Mouse (Mus musculus) heart, embryonic 12.5 days (tissue): ENCODE data around the gene Mesd. TPM values are rescaled to one million over a fixed set of nuclear protein-coding genes. Genes with fewer than 3 reads are reported as not detected.

Experiments used
- ATAC-seq: fragments of 200-750 bp; cut with Nextera tagmentation; 2 replicates; pipeline ENCODE4 v1.8.0; 2017; ENCODE audit warnings: moderate TSS enrichment, moderate library complexity; ENCODE audit not compliant: insufficient number of reproducible peaks, low FRiP score
- H3K27ac ChIP-seq: fragments of 300-500 bp; sonication (generic); 2 replicates; pipeline ENCODE4 v1.5.1; 2016; ENCODE audit warnings: mild to moderate bottlenecking, moderate library complexity; ENCODE audit not compliant: poor library complexity, severe bottlenecking
- H3K27me3 ChIP-seq: fragments of 300-500 bp; sonication (generic); replicated peaks from 2 replicates; pipeline ENCODE4 v1.6.1; 2016; ENCODE audit warnings: mild to moderate bottlenecking, moderate library complexity
- H3K36me3 ChIP-seq: fragments of 300-500 bp; sonication (generic); 2 replicates; pipeline ENCODE4 v1.6.1; 2016; ENCODE audit warnings: mild to moderate bottlenecking, moderate library complexity
- H3K4me1 ChIP-seq: fragments of 300-500 bp; sonication (generic); replicated peaks from 2 replicates; pipeline ENCODE4 v1.6.1; 2016; ENCODE audit warnings: mild to moderate bottlenecking
- H3K4me2 ChIP-seq: fragments of 300-500 bp; sonication (generic); 2 replicates; pipeline ENCODE4 v1.6.1; 2016; ENCODE audit warnings: mild to moderate bottlenecking, moderate library complexity
- H3K4me3 ChIP-seq: fragments of 300-500 bp; sonication (generic); 2 replicates; pipeline ENCODE4 v1.5.1; 2016; ENCODE audit warnings: mild to moderate bottlenecking
- H3K9ac ChIP-seq: fragments of 300-500 bp; sonication (generic); 2 replicates; pipeline ENCODE4 v1.6.1; 2016; ENCODE audit warnings: mild to moderate bottlenecking, moderate library complexity
- H3K9me3 ChIP-seq: fragments of 300-500 bp; sonication (generic); replicated peaks from 2 replicates; pipeline ENCODE4 v1.6.1; 2016; ENCODE audit warnings: mild to moderate bottlenecking, moderate library complexity
- WGBS: fragments of 180-500 bp; shearing (Covaris S2); methylation state at CpG from one replicate; pipeline ENCODE4 v1.1.7; 2016; 5-methylcytosine and 5-hydroxymethylcytosine counted together
- polyA plus RNA-seq: library from polyadenylated mRNA; unstranded; fragments of >200 nt; fragmentation: Nextera tagmentation; extraction: Ambion mirVana; gene quantifications from 2 replicates; pipeline ENCODE4 v1.2.1, GENCODE M21; 2016

The Mesd gene
- polyA plus RNA-seq, 1 experiment from 2014 or later, result 101 TPM

GRCm38 (mm10) chr7:83921637-83922036 lies 37.4 kb downstream of the Mesd start:
- WGBS, result 43% methylated on average over 3 of the region's 3 CpGs
- no peak for ATAC-seq

GRCm38 (mm10) chr7:83939017-83939721 lies 54.9 kb downstream of the Mesd start:
- Histone ChIP-seq H3K9ac (no peak overlapping the region), H3K4me3 (no peak overlapping the region), H3K9me3 (no peaks in the 10 kb centered on the region), H3K27ac (no peak overlapping the region), H3K27me3 (peaks cover 9% of the 10 kb centered on the region; the same call in 1 of the 2 replicates), H3K4me2 (no peak overlapping the region), H3K36me3 (0 out of 2 replicates have a peak, but pooled peaks cover 3% of the 10 kb centered on the region), H3K4me1 (0 out of 2 replicates have a peak, but pooled peaks cover 2% of the 10 kb centered on the region)
- no peak for ATAC-seq
- 62% methylated on average over 3 of the region's 3 CpGs for WGBS

More at GRCm38 (mm10) chr7:83921637-83922036, 37.4 kb downstream of the Mesd start:
- Histone ChIP-seq H3K4me1 (no peaks in the 10 kb centered on the region), H3K9me3 (no peaks in the 10 kb centered on the region), H3K9ac (no peak overlapping the region), H3K4me3 (no peak overlapping the region), H3K36me3 (no peaks in the 10 kb centered on the region), H3K27me3 (no peaks in the 10 kb centered on the region), H3K27ac (no peak overlapping the region), H3K4me2 (no peak overlapping the region)

- 0 out of 2 replicates have a peak, but pooled peaks cover 3% of the 10 kb centered on the region for H3K36me3 ChIP-seq
- H3K9ac ChIP-seq, result no peak overlapping the region
- no peaks in the 10 kb centered on the region for H3K27me3 ChIP-seq
- H3K4me1 ChIP-seq, result 0 out of 2 replicates have a peak, but pooled peaks cover 2% of the 10 kb centered on the region
- WGBS, result 61% methylated on average over 2 of the region's 2 CpGs
- H3K27ac ChIP-seq, result no peak overlapping the region
- H3K4me2 ChIP-seq, result no peak overlapping the region
- ATAC-seq, result no peak
- no peak overlapping the region for H3K4me3 ChIP-seq
- H3K9me3 ChIP-seq, result no peaks in the 10 kb centered on the region
These were observed 55.9 kb downstream of the Mesd start for GRCm38 (mm10) chr7:83940136-83940535.

GRCm38 (mm10) chr7:83941701-83942101 lies 57.4 kb downstream of the Mesd start:
- Histone ChIP-seq H3K4me2 (no peak overlapping the region), H3K4me1 (no peaks in the 10 kb centered on the region), H3K4me3 (no peak overlapping the region), H3K27ac (no peak overlapping the region), H3K36me3 (0 out of 2 replicates have a peak, but pooled peaks cover 3% of the 10 kb centered on the region), H3K27me3 (no peaks in the 10 kb centered on the region), H3K9ac (no peak overlapping the region), H3K9me3 (no peaks in the 10 kb centered on the region)
- no peak for ATAC-seq
- WGBS, result 85% methylated on average over 8 of the region's 8 CpGs

- Histone ChIP-seq H3K9ac (no peak overlapping the region), H3K9me3 (no peaks in the 10 kb centered on the region), H3K4me1 (peaks cover 26% of the 10 kb centered on the region), H3K27me3 (0 out of 2 replicates have a peak, but pooled peaks cover 3% of the 10 kb centered on the region), H3K36me3 (no peaks in the 10 kb centered on the region), H3K4me2 (no peak overlapping the region), H3K27ac (peak overlapping the region; percentile 72), H3K4me3 (no peak overlapping the region)
- peak; percentile 44; the same call in 1 of the 2 replicates for ATAC-seq
- WGBS, result 45% methylated on average over 7 of the region's 7 CpGs
These were observed 64.5 kb downstream of the Mesd start for GRCm38 (mm10) chr7:83948743-83949142.

- H3K27me3 ChIP-seq, result 0 out of 2 replicates have a peak, but pooled peaks cover 3% of the 10 kb centered on the region
- no peaks in the 10 kb centered on the region for H3K36me3 ChIP-seq
- no peak overlapping the region for H3K4me2 ChIP-seq
- ATAC-seq, result peak; percentile 58
- H3K9me3 ChIP-seq, result no peaks in the 10 kb centered on the region
- WGBS, result 21% methylated on average over 6 of the region's 6 CpGs
- H3K27ac ChIP-seq, result peak overlapping the region; percentile 72
- H3K9ac ChIP-seq, result no peak overlapping the region
- no peak overlapping the region for H3K4me3 ChIP-seq
- peaks cover 26% of the 10 kb centered on the region for H3K4me1 ChIP-seq
These were observed 65.4 kb downstream of the Mesd start for GRCm38 (mm10) chr7:83949662-83950061.

Other genes starting within 250 kb of the Mesd start
- 1.8 and 2.0 TPM in 2 replicates for gene Il16, start 138.7 kb upstream of the Mesd start, polyA plus RNA-seq
- 4.6 and 5.6 TPM in 2 replicates for gene Cfap161, start 89.6 kb upstream of the Mesd start, polyA plus RNA-seq
- gene Tlnrd1, start 161 bp upstream of the Mesd start, polyA plus RNA-seq, result 21.2 and 22.6 TPM in 2 replicates
- 1.0 and 1.1 TPM in 2 replicates for gene Cemip, start 202.0 kb downstream of the Mesd start, polyA plus RNA-seq